Mouse (Mus musculus) right cerebral cortex, postnatal 25 days (tissue): ENCODE results near the gene Vegfb.

Source experiments
- DNase-seq: peaks from one replicate; pipeline ENCODE4 v3.0.0; 2022

Vegfb gene

DNA sequence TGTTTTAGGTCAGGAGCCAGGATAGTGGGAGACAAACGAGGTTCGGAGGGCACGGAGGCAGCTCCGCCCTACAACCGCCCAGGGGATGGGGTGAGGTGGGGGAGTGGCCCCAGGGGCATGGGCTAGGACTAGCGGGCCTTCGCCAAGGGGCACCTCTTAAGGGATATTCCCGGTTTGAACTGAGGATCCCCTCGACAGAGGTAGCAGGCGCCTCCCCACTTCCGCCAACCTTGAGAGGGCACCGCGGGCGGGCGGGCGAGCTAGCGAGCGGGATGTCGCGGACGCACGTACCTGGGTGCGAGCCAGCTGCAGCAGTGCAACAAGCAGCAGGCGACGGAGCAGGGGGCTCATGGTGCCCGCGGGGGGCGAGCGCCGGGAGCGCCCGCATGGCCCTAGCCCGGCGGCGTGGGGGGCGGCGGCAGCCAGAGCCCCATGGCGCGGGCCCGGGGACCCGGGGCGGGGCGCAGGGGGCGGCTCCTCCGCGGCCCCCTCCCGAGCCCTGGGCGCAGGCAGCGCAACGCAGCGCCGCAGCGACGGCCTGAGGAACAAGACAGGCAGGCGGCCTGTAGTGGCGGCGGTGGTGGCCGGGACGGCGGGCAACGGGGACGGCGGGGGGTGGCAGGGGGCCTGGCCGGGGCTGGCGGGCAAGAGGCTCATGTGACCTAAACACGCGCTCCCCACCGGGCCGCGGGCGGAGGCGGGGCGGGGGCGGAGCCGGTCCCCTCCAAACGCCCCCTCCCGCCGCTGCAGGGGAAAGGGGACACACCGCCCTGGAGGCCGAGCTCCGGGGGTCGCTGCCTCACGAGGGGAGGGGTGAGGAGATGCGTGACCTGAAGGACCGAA lies at the start of gene Vegfb:
Gene Vegfb, minus strand, starts transcription at position 591 of the 843 bp plus-strand sequence.
- DNase-seq, result peak; percentile 70

DNA sequence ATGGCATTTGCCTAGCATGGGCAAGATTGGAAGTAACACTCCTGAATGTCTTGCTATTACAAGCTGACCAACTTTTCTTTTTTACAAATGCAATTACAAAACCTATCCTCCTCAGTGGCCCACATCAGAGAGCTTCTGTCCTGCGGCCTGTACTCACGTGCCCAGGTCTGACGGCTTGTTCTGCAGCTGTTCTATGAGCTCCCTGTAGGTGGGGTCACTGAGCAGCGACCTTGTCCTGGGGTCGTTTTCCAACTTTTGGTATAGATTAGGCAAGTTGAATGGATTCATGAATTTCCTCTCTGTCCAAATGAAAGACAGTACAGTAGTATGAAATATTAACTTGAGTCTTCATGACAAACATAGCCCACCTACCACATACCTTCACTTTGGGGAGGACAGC lies 46.6 kb upstream of the Vegfb start:
- DNase-seq, result no peak

DNA sequence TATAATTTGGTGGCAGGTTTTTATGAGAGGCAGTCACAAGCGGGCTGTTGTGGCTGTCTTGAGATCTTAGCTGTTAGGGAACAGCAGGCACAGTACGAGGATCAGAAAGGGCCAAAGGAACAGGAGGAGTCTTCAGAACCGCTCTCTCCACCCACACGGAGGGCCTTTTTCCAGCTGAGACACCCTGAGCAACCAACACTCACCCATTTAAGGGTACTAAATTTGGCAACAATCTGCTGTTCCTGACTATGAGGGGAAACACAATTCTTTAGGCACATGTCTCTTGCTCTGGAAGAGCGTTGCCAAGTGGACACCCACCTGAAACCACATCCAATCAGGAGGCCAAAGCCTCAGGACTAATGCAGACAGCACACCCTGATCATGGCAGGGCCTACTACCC lies 42.1 kb upstream of the Vegfb start:
- DNase-seq, result peak; percentile 62

DNA sequence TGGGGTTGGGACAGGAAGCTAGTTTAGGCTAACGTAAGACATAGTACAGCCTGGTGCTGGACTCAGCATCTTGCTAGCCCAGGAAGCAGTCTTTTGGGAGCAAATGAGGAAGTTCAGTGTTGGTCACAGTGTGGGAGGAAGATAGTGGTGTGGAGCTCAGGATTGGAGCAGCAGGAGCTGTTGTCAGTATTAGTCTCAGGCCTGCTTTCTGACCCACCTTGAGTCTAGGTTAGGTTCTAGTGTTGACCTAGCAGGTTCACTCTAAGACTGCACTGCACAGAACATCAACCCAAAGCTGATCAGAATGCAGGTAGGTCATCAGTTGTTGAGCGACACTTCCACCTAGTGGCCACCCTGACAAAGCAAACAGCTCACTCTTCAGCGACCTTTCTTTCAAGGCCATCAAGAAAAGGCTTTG lies 32.8 kb upstream of the Vegfb start:
- DNase-seq, result no peak

DNA sequence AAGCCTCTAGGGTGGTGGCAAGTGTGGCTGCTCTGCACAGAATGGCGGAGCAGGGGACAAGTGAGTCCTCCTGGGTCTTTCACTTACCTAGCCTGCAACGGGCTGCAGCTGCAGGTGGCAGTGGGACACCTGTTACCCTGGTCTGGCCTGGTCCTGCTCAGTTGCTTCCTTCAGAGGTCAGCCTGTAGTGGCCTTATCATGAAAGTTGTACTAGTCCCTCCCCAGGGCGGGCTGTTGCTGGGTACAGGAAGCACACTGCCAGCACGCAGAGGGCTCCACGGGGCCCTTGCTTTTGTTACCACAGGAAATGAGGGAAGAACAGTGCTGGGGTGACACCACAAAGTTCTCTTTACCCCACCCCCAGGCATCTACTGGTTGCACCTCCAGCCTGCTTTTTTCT lies 31.7 kb upstream of the Vegfb start, which contains the start of gene Fermt3:
Gene Fermt3, minus strand, starts transcription at position 279 of the 400 bp plus-strand sequence.
- DNase-seq, result no peak

DNA sequence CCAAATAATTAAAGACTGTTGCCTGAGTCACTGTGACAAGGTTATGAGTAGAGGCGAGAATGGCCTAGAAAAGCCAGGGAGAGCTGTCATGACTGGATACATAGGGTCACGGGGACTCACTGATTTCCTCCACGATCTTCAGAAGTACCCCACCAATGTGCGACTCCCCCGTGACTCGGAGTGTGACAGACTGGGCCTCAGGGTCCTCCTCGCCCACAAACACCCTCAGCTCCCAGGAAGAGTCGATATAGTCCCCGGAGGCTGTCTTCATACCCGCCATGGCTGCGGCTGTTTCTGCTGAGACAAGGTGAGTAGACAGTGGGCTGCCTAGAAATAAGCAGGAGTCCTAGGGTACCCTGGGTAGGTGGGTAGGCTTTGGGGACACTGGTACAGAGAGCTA lies 31.1 kb upstream of the Vegfb start:
- no peak for DNase-seq

DNA sequence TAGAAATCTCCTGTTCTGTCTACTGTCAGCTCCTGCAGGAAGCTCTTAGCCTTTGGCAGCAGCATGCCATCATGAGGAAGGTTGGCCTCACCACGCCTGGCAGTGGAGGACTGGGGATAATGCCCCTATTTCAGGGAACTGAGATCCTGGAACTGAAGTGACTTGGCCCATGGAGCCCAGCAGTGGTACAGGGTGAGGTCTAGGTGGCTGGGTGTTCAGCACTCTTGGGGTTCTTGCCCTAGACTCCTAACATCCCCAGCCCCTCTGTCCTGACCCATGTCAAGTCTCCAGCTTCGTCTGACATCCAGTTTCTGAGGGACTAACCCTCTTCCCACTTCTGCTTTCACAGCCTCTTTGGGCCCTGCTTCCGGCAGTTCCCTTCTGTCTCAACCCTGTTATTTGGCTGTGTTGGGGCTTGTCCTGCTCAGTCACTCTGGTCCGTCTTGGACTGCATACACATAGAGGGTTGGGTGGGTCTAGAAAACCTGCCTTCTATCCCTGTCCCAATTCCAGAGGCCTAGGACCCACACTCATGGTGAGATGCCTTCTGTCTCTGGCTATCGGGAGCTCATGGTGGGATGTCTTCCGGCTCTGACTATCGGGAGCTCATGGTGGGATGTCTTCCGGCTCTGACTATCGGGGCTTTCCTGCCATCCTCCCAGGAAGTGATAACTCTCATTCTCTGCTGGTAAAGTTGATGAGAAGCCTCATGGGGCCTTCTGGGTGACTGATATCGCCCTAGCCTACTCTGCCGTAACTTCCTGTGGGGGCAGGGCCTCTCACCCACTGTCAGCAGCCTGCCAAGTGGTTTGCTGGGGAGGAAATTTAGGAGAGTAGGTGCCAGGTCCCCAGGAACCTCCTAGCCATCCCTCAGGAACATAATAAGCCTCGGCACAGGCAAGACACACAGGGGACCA lies 30.3 kb upstream of the Vegfb start:
- no peak for DNase-seq

DNA sequence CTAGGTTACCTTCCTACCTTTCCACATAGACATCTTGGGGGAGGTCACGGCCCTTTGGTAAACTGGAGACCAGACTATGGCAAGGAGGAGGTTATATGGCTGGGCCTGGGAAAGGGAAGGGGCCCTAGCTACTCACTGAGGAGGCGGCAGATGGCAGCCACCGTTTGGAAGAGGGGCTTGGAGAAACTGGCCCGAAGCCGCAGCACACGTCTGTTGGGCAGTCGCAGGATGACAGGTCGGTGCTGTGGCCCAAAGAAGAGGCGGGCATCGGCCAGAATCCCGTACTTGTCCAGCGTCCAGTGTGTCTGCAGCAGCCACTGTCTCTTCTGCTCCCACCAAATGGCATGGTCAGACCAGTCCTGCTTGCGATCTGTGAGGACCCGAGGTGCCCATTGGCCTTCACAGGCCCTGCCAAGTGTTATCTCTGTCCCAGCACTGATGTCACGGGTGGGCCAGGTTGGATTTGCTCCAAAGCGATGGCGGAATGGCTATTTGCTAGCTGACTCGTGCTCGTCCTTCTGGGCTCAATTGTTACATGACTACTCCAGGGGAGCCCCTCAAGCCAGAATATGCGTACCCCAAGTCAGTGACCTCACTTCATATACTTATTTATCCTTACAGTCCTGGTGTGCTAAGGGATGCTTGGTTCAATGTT lies 27.2 kb upstream of the Vegfb start:
- no peak for DNase-seq

DNA sequence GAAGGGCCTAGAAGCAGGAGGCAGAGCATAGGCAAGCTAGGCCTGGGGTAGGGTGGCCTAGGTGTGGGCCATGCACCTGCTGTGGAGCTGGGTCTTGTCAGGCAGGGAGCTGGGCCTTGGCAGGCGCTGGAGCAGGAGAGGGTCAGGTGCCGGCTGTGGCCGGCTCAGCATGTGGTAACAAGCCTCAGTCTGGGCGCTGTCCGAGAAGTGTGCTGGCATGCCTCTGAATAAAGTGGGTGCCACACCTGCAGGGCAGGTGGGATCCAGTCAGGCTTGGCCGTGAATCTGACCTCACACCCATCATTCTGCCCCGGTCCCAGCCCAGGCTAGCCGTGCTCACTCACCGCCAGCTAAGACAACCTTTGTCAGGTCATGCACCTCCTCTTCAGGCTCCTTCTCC lies 26.5 kb upstream of the Vegfb start:
- no peak for DNase-seq

DNA sequence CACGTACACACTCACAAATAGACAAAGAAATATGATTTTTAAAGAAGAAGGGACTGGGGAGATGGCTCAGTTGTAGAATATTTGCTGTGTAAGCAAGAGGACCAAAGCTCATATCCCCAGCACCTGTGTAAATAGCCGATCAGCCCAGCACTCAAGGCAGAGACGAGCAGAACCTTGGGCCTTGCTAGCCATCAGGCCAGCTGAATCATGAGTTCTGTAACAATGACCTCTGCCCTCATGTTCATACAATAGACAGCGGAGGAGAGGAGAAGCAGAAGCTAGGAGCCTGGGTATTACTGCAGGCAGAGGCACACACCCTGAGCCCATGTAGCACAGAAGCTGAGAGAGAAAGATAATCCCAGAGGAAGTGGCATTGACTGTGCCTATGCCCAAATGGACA lies 25.0 kb upstream of the Vegfb start:
- DNase-seq, result no peak

DNA sequence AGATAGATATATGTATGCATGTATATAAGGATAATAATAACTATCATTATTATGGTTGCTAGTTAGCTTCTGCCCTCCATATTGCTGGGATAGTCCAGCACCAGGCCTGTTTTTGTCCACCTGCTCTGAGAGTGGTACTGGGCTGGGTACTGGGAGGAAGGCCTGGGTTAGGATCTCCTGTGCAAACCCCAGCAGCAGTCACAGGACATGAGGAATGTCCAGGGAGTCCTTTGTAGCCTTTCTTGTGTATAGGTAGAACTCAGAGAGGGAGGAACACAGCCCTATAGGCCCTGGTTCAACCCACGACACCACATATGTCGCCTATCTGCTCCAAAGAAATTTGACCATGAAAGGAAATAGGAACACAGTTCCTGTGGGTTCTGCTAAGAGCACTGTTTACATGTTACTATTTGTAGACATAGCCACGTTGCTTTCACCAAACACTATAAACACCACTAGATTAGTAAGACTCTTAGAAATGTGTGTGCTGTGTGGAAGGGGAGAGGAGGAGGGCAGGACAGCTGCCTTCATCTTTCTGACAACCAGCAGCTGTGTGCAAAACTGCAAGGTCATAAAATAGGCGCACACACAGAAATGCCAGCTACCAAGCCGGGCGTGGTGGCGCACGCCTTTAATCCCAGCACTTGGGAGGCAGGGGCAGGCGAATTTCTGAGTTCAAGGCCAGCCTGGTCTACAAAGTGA lies 19.6 kb upstream of the Vegfb start:
- DNase-seq, result no peak

DNA sequence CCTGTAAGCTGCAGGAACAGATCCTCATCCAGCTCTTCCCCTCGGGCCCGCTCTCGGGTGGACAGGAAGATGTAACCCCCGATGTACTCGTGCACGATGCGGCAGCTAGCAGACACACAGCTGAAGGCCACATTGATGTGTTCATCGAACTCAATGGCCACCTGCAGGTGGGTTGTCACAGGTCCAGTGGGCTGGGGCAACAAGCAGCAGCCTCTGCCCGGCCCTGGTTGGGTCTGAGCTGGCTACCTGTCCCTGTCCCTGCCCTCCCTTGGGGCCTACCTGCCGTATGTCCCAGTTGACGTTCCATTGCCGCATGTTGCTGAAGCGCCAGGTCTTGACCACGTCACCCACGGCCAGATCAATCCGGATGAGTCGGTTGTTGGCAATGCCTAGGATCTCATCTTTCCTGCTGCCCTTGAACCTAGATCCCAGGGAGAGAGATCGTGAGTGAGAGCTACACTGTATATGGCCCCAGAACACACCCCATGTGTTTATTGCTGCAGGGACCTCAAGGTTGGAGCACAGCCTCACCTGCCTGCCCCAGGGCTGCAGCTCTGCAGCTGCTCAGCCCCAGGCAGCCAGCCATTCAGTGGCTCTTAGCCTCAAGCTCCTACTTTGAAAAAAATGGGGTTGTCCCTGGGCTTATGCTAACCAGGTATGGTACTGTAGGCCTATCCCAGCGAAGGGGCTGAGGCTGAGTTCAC lies 12.1 kb upstream of the Vegfb start:
- DNase-seq, result no peak

DNA sequence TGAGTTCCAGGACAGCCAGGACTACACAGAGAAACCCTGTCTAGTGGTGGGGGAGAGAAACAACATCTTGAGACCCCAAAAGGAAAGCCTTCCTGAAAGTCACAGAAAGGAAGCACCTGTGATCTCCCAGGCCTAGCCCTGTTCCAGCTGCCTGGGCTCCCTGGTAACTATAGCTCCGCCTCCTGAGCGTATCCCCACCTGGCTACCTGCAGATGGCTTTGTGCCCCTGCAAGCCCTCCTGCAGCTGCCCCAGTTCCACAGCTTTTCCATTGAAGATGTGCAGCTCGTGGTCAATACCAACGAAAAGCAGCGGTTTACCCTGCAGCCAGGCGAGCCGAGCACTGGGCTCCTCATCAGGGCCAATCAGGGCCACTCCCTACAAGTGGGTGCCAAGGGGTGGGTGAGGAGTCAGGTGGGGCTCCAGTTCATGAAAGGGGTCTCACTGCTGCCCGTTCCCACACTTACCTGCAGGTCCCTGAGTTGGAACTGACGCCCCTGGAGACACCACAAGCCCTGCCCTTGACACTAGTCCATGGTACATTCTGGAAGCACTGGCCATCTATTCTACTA lies 10.4 kb upstream of the Vegfb start:
- no peak for DNase-seq

DNA sequence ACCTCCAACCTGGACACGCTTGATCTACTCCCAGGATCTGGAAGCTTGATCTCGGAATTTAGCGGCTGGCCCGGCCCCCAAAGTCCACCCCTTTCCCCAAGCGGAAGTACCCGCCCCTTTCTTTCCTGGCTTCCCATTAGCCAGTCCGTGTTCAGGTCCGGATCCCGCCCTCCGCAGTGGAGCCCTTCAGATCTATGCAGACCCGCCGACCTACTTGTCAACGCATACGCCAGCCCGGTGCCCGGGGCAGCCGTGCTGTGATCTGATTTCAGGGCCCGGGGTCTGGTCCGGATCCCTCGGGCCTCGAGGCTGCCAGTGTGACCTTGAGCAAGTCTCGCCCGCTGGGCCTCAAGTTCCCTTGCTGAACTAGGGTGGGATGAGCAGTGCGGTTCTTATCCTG lies 8.6 kb upstream of the Vegfb start, which contains the start of the genes Nudt22 and Trpt1:
Gene Nudt22, minus strand, starts transcription at position 112 of the 400 bp plus-strand sequence.
Gene Trpt1, plus strand, starts transcription at position 126 of the 400 bp plus-strand sequence.
- peak; percentile 81 for DNase-seq

DNA sequence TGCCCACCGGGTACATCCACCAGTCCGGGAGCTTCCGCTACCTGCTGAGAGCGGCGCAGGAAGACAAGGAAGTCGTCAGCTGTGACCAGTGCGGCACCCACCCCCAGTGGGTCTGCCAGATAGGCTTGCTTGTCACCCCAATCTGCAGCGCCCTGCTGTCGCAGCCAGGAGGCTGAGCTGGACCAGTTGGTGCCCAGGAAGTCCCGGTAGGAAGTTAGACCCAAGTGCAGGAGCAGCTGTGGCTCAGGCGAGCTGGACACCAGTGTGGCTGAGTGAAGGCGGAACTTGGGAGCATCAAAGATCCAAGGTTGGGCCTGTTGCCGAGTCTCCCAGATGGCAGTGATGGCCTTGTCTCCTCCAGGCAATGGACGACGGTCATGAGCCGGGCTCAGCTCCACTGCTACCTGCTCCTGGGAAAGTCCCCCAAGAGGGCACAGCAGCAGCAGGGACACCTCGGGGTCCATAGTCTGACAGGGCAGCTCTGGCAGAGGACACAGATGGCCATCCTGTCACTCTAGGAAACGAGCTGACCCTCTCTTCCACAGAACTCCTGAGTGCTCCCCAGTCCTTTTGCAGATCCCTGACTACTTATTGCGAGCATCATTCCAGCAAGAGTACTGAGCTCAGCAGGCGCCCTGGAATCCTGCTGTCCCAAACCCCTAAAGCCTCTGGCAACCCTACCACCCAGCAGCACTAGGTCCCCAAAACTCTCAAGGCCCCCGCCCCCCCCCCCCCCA lies 8.0 kb upstream of the Vegfb start:
- DNase-seq, result no peak

DNA sequence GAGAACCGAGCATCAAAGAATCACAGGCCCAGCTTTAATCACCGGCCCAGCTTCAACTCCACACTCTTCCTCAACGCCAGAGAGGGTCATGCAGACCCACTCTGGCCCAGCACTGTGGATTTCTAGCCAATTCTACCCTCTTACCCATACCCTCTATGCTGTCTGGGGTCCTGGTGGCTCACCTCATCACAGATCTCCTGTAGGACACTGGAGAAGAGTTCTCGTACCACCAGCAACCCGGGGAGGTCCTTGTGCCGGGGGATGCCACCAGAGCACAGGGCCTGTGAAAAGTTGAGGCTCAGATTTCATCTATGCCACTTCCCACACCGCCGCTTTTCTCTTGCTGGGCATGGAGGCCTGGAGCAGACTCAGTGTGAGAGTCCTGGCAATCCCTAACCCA lies 7.0 kb upstream of the Vegfb start:
- no peak for DNase-seq

DNA sequence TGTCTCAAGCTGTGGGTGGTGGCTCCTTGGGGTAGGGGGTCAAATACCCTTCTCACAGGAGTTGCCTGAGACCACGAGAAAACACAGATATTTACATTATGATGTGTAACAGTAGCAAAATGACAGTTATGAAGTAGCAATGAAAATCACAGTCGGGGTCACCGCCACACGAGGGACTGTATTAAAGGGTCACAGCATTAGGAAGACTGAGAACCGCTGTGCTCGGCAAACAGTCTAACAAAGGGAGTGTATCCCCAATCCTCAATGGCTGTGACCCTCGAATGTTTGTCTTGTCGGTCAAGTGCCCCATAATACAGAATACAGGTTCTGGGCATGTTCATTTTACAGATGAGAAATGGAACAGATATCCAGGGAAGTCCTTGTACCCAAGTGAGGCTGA lies 6.6 kb upstream of the Vegfb start:
- DNase-seq, result no peak

DNA sequence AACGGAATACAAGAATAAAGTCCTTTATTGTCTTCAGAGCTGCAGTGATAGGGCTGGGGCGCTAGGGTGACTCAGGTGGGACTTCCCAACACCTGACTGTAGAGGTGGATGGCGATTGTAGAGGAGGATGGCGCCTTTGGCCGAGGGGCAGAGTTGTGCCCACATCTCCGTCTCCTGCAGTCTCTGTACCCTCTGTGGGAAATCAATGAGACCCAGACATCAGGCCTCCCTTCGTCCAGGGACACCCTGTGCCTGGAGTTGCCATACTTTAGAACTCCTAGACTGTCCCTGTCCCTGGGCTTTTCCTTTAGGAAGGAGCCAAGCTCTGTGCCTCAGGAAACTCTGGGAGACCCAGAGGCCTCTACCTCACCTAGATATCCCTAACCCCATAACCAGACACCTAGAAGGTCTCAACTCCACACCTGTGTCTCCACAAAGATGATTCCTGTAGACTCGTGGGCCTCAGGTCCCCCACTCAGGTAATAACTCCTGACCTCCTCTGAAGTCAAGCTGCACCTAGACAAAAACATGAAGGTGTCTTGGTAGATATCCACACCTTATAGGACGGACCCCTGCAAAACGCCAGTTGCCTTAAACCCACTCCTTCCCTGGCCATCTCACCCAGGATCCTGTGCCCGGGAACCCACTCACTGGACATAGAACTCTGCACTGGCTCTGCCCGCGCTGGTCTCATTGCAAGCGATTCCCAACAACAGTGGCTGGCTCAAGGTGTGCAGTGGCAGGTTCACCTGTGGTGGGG lies 5.7 kb upstream of the Vegfb start:
- no peak for DNase-seq

DNA sequence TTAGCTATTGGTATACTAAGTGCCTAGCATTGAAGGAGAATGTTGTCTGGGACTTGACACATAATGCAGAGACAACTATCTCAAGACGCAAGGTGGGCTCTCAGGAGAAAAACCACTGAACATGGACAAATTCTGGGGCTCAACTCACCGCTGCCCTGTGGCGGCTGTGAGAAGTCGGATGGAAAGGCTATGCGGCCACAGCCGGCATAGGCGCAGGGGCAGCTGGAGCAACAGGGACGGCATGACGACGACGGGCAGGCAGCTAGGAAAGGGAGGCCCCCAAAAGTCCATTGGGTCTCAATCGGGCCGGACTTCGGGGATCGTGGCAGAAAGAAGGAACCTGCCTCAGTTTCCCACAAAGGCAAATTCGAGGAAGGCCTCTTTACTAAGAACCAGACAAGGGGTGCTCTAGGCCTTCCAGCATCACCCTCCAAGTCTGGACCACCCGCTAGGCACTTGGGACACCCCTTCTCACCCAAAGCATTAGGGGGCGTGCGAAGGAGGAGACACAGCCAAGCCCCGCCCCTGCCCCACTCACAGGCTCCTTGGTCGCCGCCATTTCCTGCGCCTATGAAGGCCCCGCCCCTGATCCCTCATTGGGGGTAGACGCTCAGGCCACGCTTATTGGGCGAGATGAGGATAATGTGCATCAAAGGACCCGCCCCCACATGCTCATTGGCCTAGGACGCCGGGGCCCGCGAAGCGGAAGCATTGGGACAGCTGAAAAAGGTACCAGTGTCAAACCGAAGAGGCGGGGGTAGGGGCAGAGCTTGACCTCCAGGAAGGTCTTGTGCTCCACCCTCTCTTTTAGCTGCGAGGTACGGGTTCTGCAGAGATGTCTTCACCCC lies 4.8 kb upstream of the Vegfb start, which contains the start of gene Dnajc4:
Gene Dnajc4, minus strand, starts transcription at position 562 of the 848 bp plus-strand sequence.
- DNase-seq, result peak; percentile 93
